Mouse (Mus musculus) MEL (cell line): Measurements from ENCODE around the gene Lmod3. TPM values are rescaled to one million over a fixed set of nuclear protein-coding genes. Genes with fewer than 3 reads are reported as not detected.

Experiments
- DNase-seq: peaks from one replicate; pipeline ENCODE4 v3.0.0; 2011; ENCODE audit warnings: low read depth, low spot score
- H3K27ac ChIP-seq: 2 replicates; pipeline ENCODE4 v1.5.1; 2012; ENCODE audit warnings: low read depth, mild to moderate bottlenecking, control low read depth, low read length, moderate library complexity; ENCODE audit not compliant: control insufficient read depth
- H3K27me3 ChIP-seq, 2 experiments: fragments of 150-350 bp in 1 of 2; sonication (generic) in 1 of 2; 2 replicates each; pipeline ENCODE4 v1.6.1; 2012; ENCODE audit warnings: low read length in 2 of 2, mild to moderate bottlenecking in 2 of 2, improper control_type of control experiment in 1 of 2, moderate library complexity in 1 of 2; ENCODE audit not compliant: insufficient read depth in 2 of 2, control insufficient read depth in 1 of 2
- H3K36me3 ChIP-seq, 2 experiments: 2 replicates each; pipeline ENCODE4 v1.6.1; 2012 to 2014; ENCODE audit warnings: low read length in 2 of 2, improper control_type of control experiment in 1 of 2, inconsistent platforms in 1 of 2, mild to moderate bottlenecking in 1 of 2; ENCODE audit not compliant: insufficient read depth in 2 of 2, control insufficient read depth in 1 of 2
- H3K4me1 ChIP-seq, 2 experiments: fragments of 150-350 bp in 1 of 2; sonication (generic) in 1 of 2; 2 replicates each; pipeline ENCODE4 v1.6.1; 2012; ENCODE audit warnings: low read length in 2 of 2, improper control_type of control experiment in 1 of 2, mild to moderate bottlenecking in 1 of 2; ENCODE audit not compliant: insufficient read depth in 2 of 2, control insufficient read depth in 1 of 2
- H3K4me3 ChIP-seq, 2 experiments: fragments of 150-350 bp in 1 of 2; sonication (generic) in 1 of 2; 2 replicates each; pipeline ENCODE4 v1.5.1; 2012; ENCODE audit warnings: low read depth in 2 of 2, low read length in 2 of 2, mild to moderate bottlenecking in 2 of 2, moderate library complexity in 2 of 2, control low read depth in 1 of 2, improper control_type of control experiment in 1 of 2; ENCODE audit not compliant: control insufficient read depth in 1 of 2, insufficient read depth in 1 of 2
- H3K79me2 ChIP-seq: 2 replicates; pipeline ENCODE4 v1.6.1; 2012; ENCODE audit warnings: mild to moderate bottlenecking, low read length, moderate library complexity; ENCODE audit not compliant: control insufficient read depth, poor library complexity, insufficient read depth
- H3K9ac ChIP-seq: 2 replicates; pipeline ENCODE4 v1.6.1; 2012; ENCODE audit warnings: low read depth, mild to moderate bottlenecking, control low read depth, low read length, moderate library complexity; ENCODE audit not compliant: control insufficient read depth, poor library complexity, severe bottlenecking
- H3K9me3 ChIP-seq: fragments of 150-350 bp; sonication (generic); replicated peaks from 2 replicates; pipeline ENCODE4 v1.6.1; 2012; ENCODE audit warnings: mild to moderate bottlenecking, low read length, improper control_type of control experiment, moderate library complexity; ENCODE audit not compliant: insufficient read depth
- BHLHE40 ChIP-seq: IDR thresholded peaks from 2 replicates; pipeline ENCODE4 v1.6.1; 2012; ENCODE audit warnings: low read depth, mild to moderate bottlenecking, inconsistent platforms, low read length, improper control_type of control experiment, borderline replicate concordance
- CHD1 ChIP-seq: IDR thresholded peaks from 2 replicates; pipeline ENCODE4 v1.6.1; 2012; ENCODE audit warnings: low read depth, mild to moderate bottlenecking, inconsistent platforms, low read length, improper control_type of control experiment
- CTCF ChIP-seq, 3 experiments: IDR thresholded peaks in 2 of 3; conservative IDR thresholded peaks in 1 of 3; 2 replicates each; pipeline ENCODE4 v1.5.1; 2011 to 2012; ENCODE audit warnings: low read length in 3 of 3, low read depth in 2 of 3, mild to moderate bottlenecking in 2 of 3, improper control_type of control experiment in 1 of 3, inconsistent platforms in 1 of 3, mixed read lengths in 1 of 3, moderate library complexity in 1 of 3; ENCODE audit not compliant: control insufficient read depth in 1 of 3, insufficient read depth in 1 of 3, poor library complexity in 1 of 3, severe bottlenecking in 1 of 3
- E2F4 ChIP-seq: IDR thresholded peaks from 2 replicates; pipeline ENCODE4 v1.6.1; 2011; ENCODE audit warnings: low read depth, low read length, improper control_type of control experiment, borderline replicate concordance
- ELF1 ChIP-seq: IDR thresholded peaks from 2 replicates; pipeline ENCODE4 v1.6.1; 2014; ENCODE audit warnings: low read depth, mild to moderate bottlenecking, inconsistent platforms, low read length, improper control_type of control experiment, moderate library complexity
- EP300 ChIP-seq, 2 experiments: IDR thresholded peaks; 2 replicates each; pipeline ENCODE4 v1.6.1; 2011; ENCODE audit warnings: improper control_type of control experiment in 2 of 2, low read length in 2 of 2, low read depth in 1 of 2, mild to moderate bottlenecking in 1 of 2
- ETS1 ChIP-seq: IDR thresholded peaks from 2 replicates; pipeline ENCODE4 v1.6.1; 2012; ENCODE audit warnings: low read depth, mild to moderate bottlenecking, inconsistent platforms, low read length, improper control_type of control experiment, moderate library complexity
- GABPA ChIP-seq: IDR thresholded peaks from 2 replicates; pipeline ENCODE4 v1.6.1; 2012; ENCODE audit warnings: low read depth, mild to moderate bottlenecking, inconsistent platforms, low read length, improper control_type of control experiment, moderate library complexity
- HCFC1 ChIP-seq: IDR thresholded peaks from 2 replicates; pipeline ENCODE4 v1.6.1; 2012; ENCODE audit warnings: low read depth, mild to moderate bottlenecking, inconsistent platforms, low read length, improper control_type of control experiment, moderate library complexity
- JUND ChIP-seq: IDR thresholded peaks from 2 replicates; pipeline ENCODE4 v1.6.1; 2011; ENCODE audit warnings: low read depth, mild to moderate bottlenecking, improper control_type of control experiment, low read length
- MAZ ChIP-seq: IDR thresholded peaks from 2 replicates; pipeline ENCODE4 v1.6.1; 2012; ENCODE audit warnings: low read depth, mild to moderate bottlenecking, inconsistent platforms, low read length, improper control_type of control experiment
- MXI1 ChIP-seq: IDR thresholded peaks from 2 replicates; pipeline ENCODE4 v1.6.1; 2011; ENCODE audit warnings: mild to moderate bottlenecking, low read depth, low read length, improper control_type of control experiment
- MYB ChIP-seq: IDR thresholded peaks from 2 replicates; pipeline ENCODE4 v1.6.1; 2011; ENCODE audit warnings: mild to moderate bottlenecking, low read depth, low read length, improper control_type of control experiment
- MYC ChIP-seq: IDR thresholded peaks from 2 replicates; pipeline ENCODE4 v1.6.1; 2011; ENCODE audit warnings: low read depth, mild to moderate bottlenecking, low read length, improper control_type of control experiment, moderate library complexity
- POLR2A ChIP-seq, 2 experiments: IDR thresholded peaks; 2 replicates each; pipeline ENCODE4 v1.6.1; 2011 to 2012; ENCODE audit warnings: low read length in 2 of 2, mild to moderate bottlenecking in 2 of 2, control low read depth in 1 of 2, improper control_type of control experiment in 1 of 2, low read depth in 1 of 2, moderate library complexity in 1 of 2; ENCODE audit not compliant: control insufficient read depth in 1 of 2, insufficient read depth in 1 of 2, poor library complexity in 1 of 2
- POLR2AphosphoS2 ChIP-seq: IDR thresholded peaks from 2 replicates; pipeline ENCODE4 v1.6.1; 2011; ENCODE audit warnings: low read length, improper control_type of control experiment
- RAD21 ChIP-seq: IDR thresholded peaks from 2 replicates; pipeline ENCODE4 v1.6.1; 2011; ENCODE audit warnings: mild to moderate bottlenecking, low read depth, low read length, improper control_type of control experiment
- SIN3A ChIP-seq: IDR thresholded peaks from 2 replicates; pipeline ENCODE4 v1.6.1; 2012; ENCODE audit warnings: low read length, improper control_type of control experiment, inconsistent platforms
- TAL1 ChIP-seq: IDR thresholded peaks from 2 replicates; pipeline ENCODE4 v1.6.1; 2012; ENCODE audit warnings: mild to moderate bottlenecking, inconsistent platforms, low read length, moderate library complexity, mixed read lengths
- TBP ChIP-seq: IDR thresholded peaks from 2 replicates; pipeline ENCODE4 v1.8.0; 2011; ENCODE audit warnings: low read depth, low read length, improper control_type of control experiment
- UBTF ChIP-seq: IDR thresholded peaks from 2 replicates; pipeline ENCODE4 v1.6.1; 2012; ENCODE audit warnings: low read depth, mild to moderate bottlenecking, inconsistent platforms, low read length, improper control_type of control experiment, moderate library complexity, borderline replicate concordance; ENCODE audit not compliant: insufficient read depth
- USF1 ChIP-seq: IDR thresholded peaks from 2 replicates; pipeline ENCODE4 v1.6.1; 2014; ENCODE audit warnings: low read depth, mild to moderate bottlenecking, inconsistent platforms, low read length, improper control_type of control experiment, moderate library complexity
- ZC3H11A ChIP-seq: IDR thresholded peaks from 2 replicates; pipeline ENCODE4 v1.6.1; 2012; ENCODE audit warnings: low read depth, mild to moderate bottlenecking, inconsistent platforms, low read length, improper control_type of control experiment
- ZKSCAN1 ChIP-seq: IDR thresholded peaks from 2 replicates; pipeline ENCODE4 v1.6.1; 2012; ENCODE audit warnings: low read depth, mild to moderate bottlenecking, inconsistent platforms, low read length, improper control_type of control experiment, moderate library complexity
- ZMIZ1 ChIP-seq: IDR thresholded peaks from 2 replicates; pipeline ENCODE4 v1.6.1; 2012; ENCODE audit warnings: low read depth, mild to moderate bottlenecking, inconsistent platforms, low read length, improper control_type of control experiment, moderate library complexity
- polyA plus RNA-seq, 2 experiments: library from polyadenylated mRNA; stranded (reverse) in 1 of 2; unstranded in 1 of 2; fragments of >175 nt in 1 of 2; fragments of >200 nt in 1 of 2; gene quantifications; 2 replicates each; pipeline versions ENCODE4 v1.2.1 to v1.2.4; 2012; ENCODE audit warnings: low replicate concordance in 2 of 2, low read depth in 1 of 2; ENCODE audit not compliant: insufficient read length in 2 of 2, insufficient read depth in 1 of 2, missing spikeins in 1 of 2
- total RNA-seq: library from RNA; depleted of rRNA; stranded (reverse); fragments of 300-350 nt; gene quantifications from 2 replicates; pipeline ENCODE4 v1.2.3, GENCODE M21; 2012

The Lmod3 gene
- total and polyA plus RNA-seq, 3 experiments: not detected

- no peak for TF ChIP-seq MAZ
- TF ChIP-seq MYB: no peak
- no peak for TF ChIP-seq ZKSCAN1
- TF ChIP-seq EP300 (IDR thresholded peaks at IDR 0.05; ENCODE audit: low read depth in 1 of 2, low read length in 2 of 2): no peak
- no peak for TF ChIP-seq ZC3H11A
- no peak for TF ChIP-seq MYC
- no peak for TF ChIP-seq TAL1
- TF ChIP-seq ETS1: no peak
- no peak for TF ChIP-seq BHLHE40
- TF ChIP-seq CTCF (IDR thresholded peaks at IDR 0.05 in 2 of 3, conservative IDR thresholded peaks at IDR 0.05 in 1 of 3; ENCODE audit: control insufficient read depth in 1 of 3, insufficient read depth in 1 of 3, low read depth in 2 of 3, low read length in 3 of 3, poor library complexity in 1 of 3, severe bottlenecking in 1 of 3): no peak
- TF ChIP-seq SIN3A: no peak
- no peak for TF ChIP-seq JUND
- no peak for TF ChIP-seq TBP
- no peak for TF ChIP-seq POLR2AphosphoS2
- no peak for TF ChIP-seq MXI1
- no peak for TF ChIP-seq ELF1
- no peak for TF ChIP-seq USF1
- no peak for TF ChIP-seq GABPA
- no peaks in the 10 kb centered on the region for H3K36me3 ChIP-seq
- H3K4me3 ChIP-seq: no peak overlapping the region
- no peak overlapping the region for H3K9ac ChIP-seq
- H3K27ac ChIP-seq: no peak overlapping the region
- H3K4me1 ChIP-seq: no peaks in the 10 kb centered on the region
- H3K9me3 ChIP-seq: no peaks in the 10 kb centered on the region
- no peaks in the 10 kb centered on the region; a peak in 1 of 4 replicates for H3K27me3 ChIP-seq
- H3K79me2 ChIP-seq: no peaks in the 10 kb centered on the region
- DNase-seq: no peak
These were observed 17.0 kb upstream of the Lmod3 start for GRCm38 (mm10) chr6:97269596-97269995.

DNA sequence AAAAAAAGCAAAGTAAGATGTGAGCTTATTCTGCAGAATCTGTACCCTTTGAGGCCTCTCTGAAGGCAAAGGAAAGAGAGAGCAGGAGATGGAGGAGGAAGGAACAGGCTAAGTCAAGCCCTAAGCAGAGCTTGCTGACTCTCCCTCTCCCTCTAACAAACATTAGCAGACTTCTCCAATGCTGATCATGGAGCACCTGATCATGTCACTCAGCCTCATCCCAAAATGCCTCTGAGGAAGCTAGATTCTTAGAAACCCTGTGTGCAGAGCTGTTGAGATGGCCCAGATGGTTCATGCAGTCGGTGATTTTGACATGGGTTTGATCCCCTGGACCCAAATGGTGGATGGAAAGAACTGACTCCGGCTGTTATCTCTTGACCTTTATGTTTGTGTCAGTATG lies 14.6 kb upstream of the Lmod3 start:
- DNase-seq: no peak
- Histone ChIP-seq H3K79me2 (no peaks in the 10 kb centered on the region), H3K9ac (no peak overlapping the region), H3K27me3 (no peaks in the 10 kb centered on the region; a peak in 1 of 4 replicates), H3K9me3 (no peaks in the 10 kb centered on the region), H3K4me3 (no peak overlapping the region), H3K4me1 (no peaks in the 10 kb centered on the region), H3K27ac (no peak overlapping the region), H3K36me3 (no peaks in the 10 kb centered on the region)
- no peak for TF ChIP-seq ETS1
- no peak for TF ChIP-seq TAL1
- no peak for TF ChIP-seq CHD1
- no peak for TF ChIP-seq ZC3H11A
- TF ChIP-seq ZMIZ1: no peak
- no peak for TF ChIP-seq HCFC1
- no peak for TF ChIP-seq RAD21
- no peak for TF ChIP-seq E2F4
- TF ChIP-seq POLR2A (IDR thresholded peaks at IDR 0.05; ENCODE audit: control insufficient read depth in 1 of 2, insufficient read depth in 1 of 2, low read depth in 1 of 2, low read length in 2 of 2, poor library complexity in 1 of 2): no peak
- no peak for TF ChIP-seq JUND
- no peak for TF ChIP-seq UBTF
- TF ChIP-seq BHLHE40: no peak
- TF ChIP-seq USF1: no peak
